Mouse (Mus musculus) lung, postnatal 0 days (tissue): Measurements from ENCODE around the gene Icam5. TPM values are rescaled to one million over a fixed set of nuclear protein-coding genes. Genes with fewer than 3 reads are reported as not detected.
"Not testable (repeated sequence)": the region's sequence is repeated elsewhere in the genome, so short reads cannot be mapped to it uniquely, and the experiment has no call there.

ENCODE experiments used
- ATAC-seq: fragments of 200-750 bp; cut with Nextera tagmentation; 2 replicates; pipeline ENCODE4 v1.8.0; 2017; ENCODE audit warnings: moderate library complexity
- DNase-seq: peaks from one replicate; pipeline ENCODE4 v3.0.0-alpha.2; 2016; ENCODE audit warnings: low spot score
- H3K27ac ChIP-seq: fragments of 300-500 bp; sonication (generic); 2 replicates; pipeline ENCODE4 v1.5.1; 2014; ENCODE audit warnings: antibody characterized with exemption, mild to moderate bottlenecking, low read length, mixed read lengths
- H3K27me3 ChIP-seq: fragments of 300-500 bp; sonication (generic); replicated peaks from 2 replicates; pipeline ENCODE4 v1.6.1; 2014; ENCODE audit warnings: low read length, mixed read lengths; ENCODE audit not compliant: insufficient read depth
- H3K36me3 ChIP-seq: fragments of 300-500 bp; sonication (generic); 2 replicates; pipeline ENCODE4 v1.6.1; 2014; ENCODE audit warnings: low read length, mixed read lengths; ENCODE audit not compliant: insufficient read depth
- H3K4me1 ChIP-seq: fragments of 300-500 bp; sonication (generic); 2 replicates; pipeline ENCODE4 v1.6.1; 2014; ENCODE audit warnings: antibody characterized with exemption, low read depth, low read length, mixed read lengths; ENCODE audit not compliant: insufficient read depth
- H3K4me2 ChIP-seq: fragments of 300-500 bp; sonication (generic); replicated peaks from 2 replicates; pipeline ENCODE4 v1.6.1; 2014; ENCODE audit warnings: low read depth, mild to moderate bottlenecking, low read length, moderate library complexity, mixed read lengths
- H3K4me3 ChIP-seq: fragments of 300-500 bp; sonication (generic); 2 replicates; pipeline ENCODE4 v1.5.1; 2014; ENCODE audit warnings: low read depth, low read length
- H3K9ac ChIP-seq: fragments of 300-500 bp; sonication (generic); replicated peaks from 2 replicates; pipeline ENCODE4 v1.6.1; 2014; ENCODE audit warnings: low read depth, mild to moderate bottlenecking
- H3K9me3 ChIP-seq: fragments of 300-500 bp; sonication (generic); 2 replicates; pipeline ENCODE4 v1.6.1; 2016; ENCODE audit warnings: low read length, mixed read lengths
- CTCF ChIP-seq: IDR thresholded peaks from 2 replicates; pipeline ENCODE4 v1.5.1; 2016; ENCODE audit warnings: antibody characterized with exemption, mild to moderate bottlenecking
- EP300 ChIP-seq: IDR thresholded peaks from 2 replicates; pipeline ENCODE4 v1.6.1; 2016; ENCODE audit warnings: antibody characterized with exemption, mild to moderate bottlenecking, control low read depth
- WGBS: fragments of 180-500 bp; shearing (Covaris S2); extraction: QIAGEN DNeasy Blood & Tissue Kit; methylation state at CpG from one replicate; pipeline ENCODE4 v1.1.7; 2014; 5-methylcytosine and 5-hydroxymethylcytosine counted together
- polyA plus RNA-seq: library from polyadenylated mRNA; unstranded; fragments of >200 nt; fragmentation: Nextera tagmentation; extraction: Ambion mirVana; gene quantifications from 2 replicates; pipeline ENCODE4 v1.2.1, GENCODE M21; 2015

Gene Icam5
- polyA plus RNA-seq, 1 experiment from 2014 or later: 0.18 TPM

DNA sequence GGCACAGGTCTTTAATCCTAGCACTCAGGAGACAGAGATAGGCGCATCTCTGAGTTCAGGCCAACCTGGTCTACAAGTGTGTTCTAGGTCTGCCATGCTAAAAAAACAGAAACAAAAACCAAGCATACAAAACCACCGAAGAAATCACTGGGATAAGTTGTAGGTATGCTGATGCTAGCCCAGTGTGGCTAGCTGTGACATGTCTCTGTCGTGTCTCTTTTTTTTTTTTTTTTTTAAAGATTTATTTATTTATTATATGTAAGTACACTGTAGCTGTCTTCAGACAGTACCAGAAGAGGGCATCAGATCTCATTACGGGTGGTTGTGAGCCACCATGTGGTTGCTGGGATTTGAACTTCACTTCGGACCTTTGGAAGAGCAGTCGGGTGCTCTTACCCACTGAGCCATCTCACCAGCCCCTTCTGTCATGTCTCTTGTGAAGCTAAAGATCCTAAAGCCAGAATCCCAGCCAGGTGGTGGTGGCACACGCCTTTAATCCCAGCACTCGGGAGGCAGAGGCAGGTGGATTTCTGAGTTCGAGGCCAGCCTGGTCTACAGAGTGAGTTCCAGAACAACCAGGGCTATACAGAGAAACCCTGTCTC, 20.8 kb upstream of the Icam5 start:
- not testable (repeated sequence) for H3K9ac ChIP-seq, H3K4me3 ChIP-seq, H3K4me2 ChIP-seq, ATAC-seq, H3K27me3 ChIP-seq, H3K9me3 ChIP-seq, DNase-seq
- 65% methylated on average over 9 of the region's 9 CpGs for WGBS
- Histone ChIP-seq H3K36me3 (0 out of 2 replicates have a peak, but pooled peaks cover 13% of the 10 kb centered on the region), H3K27ac (peak overlapping the region; percentile 71), H3K4me1 (peaks cover 13% of the 10 kb centered on the region)
- peak; percentile 20; the same call in 1 of the 2 replicates for TF ChIP-seq CTCF

DNA sequence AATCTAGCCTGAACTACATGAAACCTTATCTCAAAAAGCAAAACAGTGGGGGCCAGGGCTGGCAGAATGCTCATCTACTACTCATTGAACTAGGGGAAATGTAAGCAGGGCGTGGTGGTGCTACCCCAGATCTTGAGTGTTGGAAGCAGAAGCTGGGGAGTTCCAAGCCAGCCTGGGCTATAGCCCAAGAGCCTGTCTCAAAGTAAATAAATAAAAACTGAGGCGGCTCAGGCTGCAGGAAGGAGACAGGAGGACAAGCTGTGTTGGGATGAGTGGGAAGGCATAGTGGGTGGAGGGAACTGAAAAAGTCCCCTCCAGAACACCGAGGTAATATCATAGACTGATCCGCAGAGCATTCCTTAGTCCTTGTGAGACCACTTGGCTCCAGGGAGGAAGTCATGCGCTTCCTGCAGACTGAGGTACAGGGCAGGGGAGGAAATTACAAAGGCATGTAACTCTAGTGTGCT, 20.0 kb upstream of the Icam5 start:
- ATAC-seq: peak; percentile 46
- H3K4me2 ChIP-seq: no peak overlapping the region
- WGBS: 13% methylated on average over 5 of the region's 5 CpGs

DNA sequence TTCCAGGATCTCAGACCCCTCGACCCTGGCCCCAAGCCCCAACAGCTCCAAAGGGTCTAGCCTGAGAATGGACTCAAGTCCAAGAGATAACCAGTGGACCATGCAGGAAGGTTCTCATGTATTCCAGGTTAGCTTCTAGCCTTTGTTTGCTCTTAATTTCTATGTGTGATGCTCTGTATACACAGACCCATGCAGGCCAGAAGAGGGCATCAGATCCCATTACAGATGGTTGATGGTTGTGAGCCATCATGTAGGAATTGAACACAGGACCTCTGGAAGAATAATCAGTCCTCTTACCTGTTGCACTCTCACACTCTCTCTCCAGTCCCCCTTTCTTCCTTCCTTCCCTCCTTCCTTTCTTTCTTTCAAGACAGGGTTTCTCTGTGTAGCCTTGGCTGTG, 19.5 kb upstream of the Icam5 start:
- Histone ChIP-seq H3K4me3 (no peak overlapping the region), H3K9ac (no peak overlapping the region), H3K27me3 (no peaks in the 10 kb centered on the region), H3K27ac (peak overlapping the region; percentile 71), H3K4me1 (peaks cover 17% of the 10 kb centered on the region), H3K4me2 (no peak overlapping the region), H3K36me3 (0 out of 2 replicates have a peak, but pooled peaks cover 6% of the 10 kb centered on the region), H3K9me3 (no peaks in the 10 kb centered on the region)
- WGBS: 32% methylated on average over 1 of the region's 1 CpGs
- TF ChIP-seq CTCF (peak; percentile 51), EP300 (no peak)
- ATAC-seq (no peak), DNase-seq (no peak)

More for the DNA sequence above, 20.0 kb upstream of the Icam5 start:
- 0 out of 2 replicates have a peak, but pooled peaks cover 7% of the 10 kb centered on the region for H3K36me3 ChIP-seq
- H3K27ac ChIP-seq: peak overlapping the region; percentile 71
- H3K9me3 ChIP-seq: no peaks in the 10 kb centered on the region
- TF ChIP-seq CTCF: no peak
- peak; percentile 82 for TF ChIP-seq EP300
- no peak overlapping the region for H3K9ac ChIP-seq
- H3K4me3 ChIP-seq: no peak overlapping the region
- peaks cover 13% of the 10 kb centered on the region for H3K4me1 ChIP-seq
- H3K27me3 ChIP-seq: no peaks in the 10 kb centered on the region
- peak; percentile 61 for DNase-seq

DNA sequence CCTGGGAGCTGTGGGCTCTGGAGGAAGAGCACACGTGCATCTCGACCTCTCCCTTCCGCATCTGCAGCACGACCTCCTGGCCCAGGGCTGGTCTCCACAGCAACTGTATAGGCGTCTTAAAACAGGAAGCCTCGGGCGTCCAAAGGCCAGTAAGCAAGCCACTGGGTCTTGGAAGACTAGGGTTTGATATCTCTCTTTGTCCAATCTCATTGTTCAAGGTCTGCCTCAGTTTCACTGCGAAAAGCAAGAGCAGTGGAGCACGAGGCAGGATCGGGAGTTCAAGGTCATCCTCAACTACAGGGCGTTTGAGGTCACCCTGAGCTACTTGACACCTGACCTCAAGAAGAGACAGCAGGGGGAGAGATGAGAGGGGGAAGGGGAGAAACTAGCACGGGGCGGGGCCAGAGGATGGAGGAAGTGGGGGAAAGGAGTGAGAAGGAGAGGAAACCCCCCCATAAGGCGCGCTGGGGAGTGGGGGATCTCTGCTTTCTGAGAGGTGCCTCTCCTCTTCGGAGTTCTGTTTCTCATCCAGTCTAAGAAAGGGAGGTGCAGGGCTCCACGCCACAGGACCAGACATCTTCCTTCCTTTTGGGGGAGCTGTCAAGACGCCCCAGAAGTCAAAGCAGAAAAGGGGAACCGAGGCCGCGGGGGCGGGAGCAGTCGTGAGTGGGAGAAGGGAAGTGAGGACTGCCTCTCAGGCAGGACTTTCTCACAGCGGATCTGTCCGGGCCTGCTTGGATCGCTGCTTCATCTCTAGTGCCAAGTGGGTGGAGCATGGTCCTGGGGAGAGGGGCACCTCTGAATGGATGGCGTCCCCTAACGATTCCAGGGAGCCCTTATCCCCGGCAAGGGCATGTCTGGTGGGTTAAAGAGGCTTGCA, 16.9 kb upstream of the Icam5 start:
- ATAC-seq: peak; percentile 55
- peak overlapping the region; percentile 65 for H3K4me2 ChIP-seq
- WGBS: 4% methylated on average over 27 of the region's 29 CpGs
- no peaks in the 10 kb centered on the region for H3K36me3 ChIP-seq
- peak overlapping the region; percentile 45 for H3K4me3 ChIP-seq
- DNase-seq: peak; percentile 76
- peak overlapping the region; percentile 57 for H3K27ac ChIP-seq
- peaks cover 20% of the 10 kb centered on the region for H3K4me1 ChIP-seq
- TF ChIP-seq EP300: no peak
- no peak for TF ChIP-seq CTCF
- H3K9ac ChIP-seq: 0 out of 2 replicates have a peak overlapping the region, but pooled peaks have one; percentile 8
- no peaks in the 10 kb centered on the region for H3K27me3 ChIP-seq
- no peaks in the 10 kb centered on the region for H3K9me3 ChIP-seq

DNA sequence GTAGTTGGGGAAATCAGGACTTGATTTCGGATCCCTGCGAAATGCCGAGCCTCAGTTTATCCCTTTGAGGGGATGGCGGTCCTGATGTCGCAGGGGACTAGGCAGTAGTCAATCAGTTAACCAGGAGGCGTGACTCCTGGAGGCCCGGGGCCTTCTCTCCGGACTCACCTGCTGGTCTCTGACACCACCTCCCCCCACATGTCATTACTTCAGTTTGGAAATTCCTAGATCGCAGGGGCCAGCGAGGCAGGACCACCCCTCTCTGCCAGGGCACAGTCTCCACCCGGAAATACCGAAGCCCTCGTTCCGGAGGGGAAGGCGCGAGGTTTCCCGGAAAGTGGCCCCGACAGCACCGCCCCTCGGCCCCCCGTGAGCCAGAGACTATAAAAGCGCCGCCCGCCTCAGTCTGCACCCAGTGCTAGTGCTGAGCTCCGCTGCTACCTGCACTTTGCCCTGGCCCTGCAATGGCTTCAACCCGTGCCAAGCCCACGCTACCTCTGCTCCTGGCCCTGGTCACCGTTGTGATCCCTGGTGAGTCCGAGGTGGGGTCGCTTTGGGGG, 16.2 kb upstream of the Icam5 start, which contains the start of gene Icam1:
Gene Icam1 (plus strand): TSS at position 415 of the 560 bp plus-strand sequence.
- ATAC-seq: peak; percentile 72
- Histone ChIP-seq H3K4me3 (peak within 1 kb of the TSS; percentile 45), H3K36me3 (0 out of 2 replicates have a peak, but pooled peaks cover 6% of the 10 kb centered on the region), H3K27ac (peak within 1 kb of the TSS; percentile 74), H3K27me3 (no peaks in the 10 kb centered on the region), H3K9ac (peak within 1 kb of the TSS; percentile 27), H3K4me1 (peaks cover 20% of the 10 kb centered on the region), H3K4me2 (peak within 1 kb of the TSS; percentile 65), H3K9me3 (no peaks in the 10 kb centered on the region)
- TF ChIP-seq EP300 (peak; percentile 51; the same call in 1 of the 2 replicates), CTCF (no peak)
- 2% methylated on average over 29 of the region's 30 CpGs for WGBS
- peak; percentile 74 for DNase-seq
